Mouse (Mus musculus) intestine, embryonic 15.5 days (tissue): ENCODE results near the gene Rnf128. TPM values are rescaled to one million over a fixed set of nuclear protein-coding genes. Genes with fewer than 3 reads are reported as not detected.
"Not testable (repeated sequence)": the region's sequence is repeated elsewhere in the genome, so short reads cannot be mapped to it uniquely, and the experiment has no call there.

Experiments
- ATAC-seq: fragments of 200-750 bp; cut with Nextera tagmentation; 2 replicates; pipeline ENCODE4 v1.8.0; 2017; ENCODE audit warnings: moderate TSS enrichment, moderate library complexity
- H3K27ac ChIP-seq: fragments of 300-500 bp; sonication (generic); 2 replicates; pipeline ENCODE4 v1.5.1; 2015; ENCODE audit warnings: mild to moderate bottlenecking, inconsistent platforms
- H3K27me3 ChIP-seq: fragments of 300-500 bp; sonication (generic); replicated peaks from 2 replicates; pipeline ENCODE4 v1.6.1; 2015; ENCODE audit warnings: inconsistent platforms
- H3K36me3 ChIP-seq: fragments of 300-500 bp; sonication (generic); 2 replicates; pipeline ENCODE4 v1.6.1; 2015; ENCODE audit warnings: inconsistent platforms
- H3K4me1 ChIP-seq: fragments of 300-500 bp; sonication (generic); replicated peaks from 2 replicates; pipeline ENCODE4 v1.6.1; 2015; ENCODE audit warnings: inconsistent platforms
- H3K4me2 ChIP-seq: fragments of 300-500 bp; sonication (generic); replicated peaks from 2 replicates; pipeline ENCODE4 v1.6.1; 2015; ENCODE audit warnings: mild to moderate bottlenecking, inconsistent platforms
- H3K4me3 ChIP-seq: fragments of 300-500 bp; sonication (generic); replicated peaks from 2 replicates; pipeline ENCODE4 v1.5.1; 2015; ENCODE audit warnings: inconsistent platforms
- H3K9ac ChIP-seq: fragments of 300-500 bp; sonication (generic); 2 replicates; pipeline ENCODE4 v1.6.1; 2015; ENCODE audit warnings: inconsistent platforms
- H3K9me3 ChIP-seq: fragments of 300-500 bp; sonication (generic); 2 replicates; pipeline ENCODE4 v1.6.1; 2016; ENCODE audit warnings: inconsistent platforms
- WGBS: fragments of 180-500 bp; shearing (Covaris S2); methylation state at CpG from one replicate; pipeline ENCODE4 v1.1.7; 2015; 5-methylcytosine and 5-hydroxymethylcytosine counted together
- polyA plus RNA-seq: library from polyadenylated mRNA; unstranded; fragments of >200 nt; fragmentation: Nextera tagmentation; extraction: Ambion mirVana; gene quantifications from 2 replicates; pipeline ENCODE4 v1.2.1, GENCODE M21; 2015

The Rnf128 gene
- polyA plus RNA-seq, 1 experiment from 2014 or later, result 141 TPM

DNA sequence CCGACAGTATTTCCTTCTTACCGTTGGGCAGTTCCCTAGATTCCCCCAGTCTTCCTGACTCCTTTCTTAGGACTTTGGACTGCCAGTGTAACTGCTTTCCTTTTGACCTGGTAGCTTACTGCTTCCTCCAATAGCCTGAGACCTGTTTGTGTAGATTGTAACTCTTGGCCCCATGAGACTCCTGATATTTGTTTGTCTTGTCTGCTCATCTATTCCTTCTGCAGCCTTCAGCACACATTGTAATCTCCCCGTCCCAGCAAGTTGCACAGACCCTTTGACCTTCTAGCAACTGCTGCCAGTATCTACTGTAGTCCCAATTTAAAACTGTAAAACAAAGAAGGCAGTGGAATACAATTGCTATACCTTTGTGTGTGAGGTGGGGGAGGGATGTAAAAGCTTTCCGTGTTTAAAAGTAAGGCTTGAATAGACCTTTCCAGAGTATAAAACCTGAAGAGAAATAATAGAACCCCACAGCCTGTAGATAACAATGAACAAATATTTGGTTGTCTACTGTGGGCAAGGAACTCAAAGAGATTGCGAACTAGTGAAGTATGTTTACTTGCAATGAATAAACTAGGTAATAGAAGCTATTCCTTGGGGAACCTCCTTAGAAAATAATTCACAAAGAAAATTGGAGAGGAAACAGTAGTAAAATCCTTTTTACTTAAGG lies 726 bp upstream of the Rnf128 start:
- H3K9ac ChIP-seq, result no peak overlapping the region
- H3K9me3 ChIP-seq, result no peaks in the 10 kb centered on the region
- WGBS, result 60% methylated on average over 5 of the region's 5 CpGs
- H3K4me2 ChIP-seq, result no peak overlapping the region
- H3K4me1 ChIP-seq, result no peaks in the 10 kb centered on the region
- no peaks in the 10 kb centered on the region for H3K36me3 ChIP-seq
- no peak overlapping the region for H3K4me3 ChIP-seq
- H3K27me3 ChIP-seq, result no peaks in the 10 kb centered on the region
- 0 out of 2 replicates have a peak overlapping the region, but pooled peaks have one; percentile 13 for H3K27ac ChIP-seq
- ATAC-seq, result peak; percentile 92

DNA sequence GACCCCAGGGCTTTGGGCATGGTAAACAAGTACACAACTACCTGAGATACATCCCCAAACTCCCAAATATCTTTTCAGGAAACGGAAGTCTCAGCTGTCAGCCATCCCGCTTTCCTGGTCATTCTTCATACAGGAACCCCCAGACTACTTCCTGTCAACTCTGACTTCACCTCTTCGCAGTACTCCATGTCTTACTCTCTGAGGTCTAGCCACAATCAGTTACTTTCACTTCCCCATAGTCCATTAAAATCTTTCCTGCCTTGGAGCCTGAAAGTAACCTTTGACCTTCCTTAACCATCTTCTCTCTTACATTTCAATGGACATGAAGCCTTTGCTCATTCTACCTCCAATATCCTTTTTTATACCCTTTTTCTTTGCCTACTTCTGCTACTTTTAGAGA lies 6.9 kb downstream of the Rnf128 start:
- H3K4me2 ChIP-seq, result no peak overlapping the region
- no peak overlapping the region for H3K27ac ChIP-seq
- ATAC-seq, result no peak
- no peaks in the 10 kb centered on the region for H3K9me3 ChIP-seq
- no peaks in the 10 kb centered on the region for H3K36me3 ChIP-seq
- H3K27me3 ChIP-seq, result no peaks in the 10 kb centered on the region
- no peaks in the 10 kb centered on the region for H3K4me1 ChIP-seq
- no peak overlapping the region for H3K9ac ChIP-seq
- WGBS, result 83% methylated on average over 3 of the region's 3 CpGs
- no peak overlapping the region for H3K4me3 ChIP-seq

DNA sequence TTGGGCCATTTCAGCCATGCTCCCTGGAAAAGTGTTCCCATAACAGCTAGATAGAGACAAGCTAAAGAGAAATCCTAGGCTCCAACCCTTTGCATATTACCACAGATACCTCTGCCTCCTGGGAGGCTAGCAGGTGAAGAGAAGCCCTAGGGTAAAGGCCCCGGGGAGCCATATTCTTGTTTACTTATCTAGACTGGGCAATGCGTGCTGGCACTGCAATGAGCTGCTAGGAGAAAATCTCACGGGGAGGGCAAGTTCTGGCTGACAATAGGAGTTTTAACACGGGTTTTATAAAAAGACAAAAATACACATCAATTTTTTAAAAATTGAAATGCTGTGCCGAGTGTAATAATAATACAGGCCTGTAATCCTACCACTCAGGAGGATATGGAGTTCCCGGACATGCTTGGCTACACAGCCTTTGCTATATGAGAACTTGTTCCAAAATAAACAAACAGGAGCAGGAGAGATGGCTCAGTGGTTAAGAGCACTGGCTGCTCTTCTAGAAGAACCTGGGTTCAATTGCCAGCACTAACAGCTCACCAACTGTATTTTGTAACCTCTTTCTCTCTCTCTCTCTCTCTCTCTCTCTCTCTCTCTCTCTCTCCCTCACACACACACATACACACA lies 15.6 kb downstream of the Rnf128 start:
- Histone ChIP-seq H3K27me3 (no peaks in the 10 kb centered on the region), H3K4me1 (no peaks in the 10 kb centered on the region), H3K9ac (no peak overlapping the region), H3K4me3 (no peak overlapping the region), H3K36me3 (no peaks in the 10 kb centered on the region), H3K27ac (no peak overlapping the region), H3K4me2 (no peak overlapping the region), H3K9me3 (no peaks in the 10 kb centered on the region)
- 51% methylated on average over 6 of the region's 6 CpGs for WGBS
- no peak for ATAC-seq

DNA sequence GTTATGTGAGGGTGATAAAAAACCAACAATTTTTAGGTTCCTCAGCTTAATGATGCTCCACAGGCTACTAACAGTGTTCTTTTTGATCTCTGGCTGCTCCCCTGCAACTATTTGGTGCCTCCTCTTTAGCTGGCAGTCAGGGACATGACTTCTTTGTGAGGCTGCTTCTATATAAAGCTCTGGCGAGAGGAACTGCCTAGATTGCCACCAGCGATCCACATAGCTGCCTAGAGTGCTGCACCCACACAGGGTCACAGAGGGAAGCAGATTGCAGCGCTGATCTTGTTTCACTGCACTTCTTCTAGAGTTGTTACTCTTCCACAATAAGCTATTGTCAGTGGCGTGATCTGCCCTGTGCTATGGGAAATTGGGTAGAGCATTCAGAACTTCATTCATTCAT lies 20.5 kb downstream of the Rnf128 start:
- 53% methylated on average over 4 of the region's 4 CpGs for WGBS
- Histone ChIP-seq H3K27me3 (no peaks in the 10 kb centered on the region), H3K4me1 (no peaks in the 10 kb centered on the region), H3K36me3 (no peaks in the 10 kb centered on the region), H3K27ac (no peak overlapping the region), H3K4me2 (no peak overlapping the region), H3K9ac (no peak overlapping the region), H3K9me3 (no peaks in the 10 kb centered on the region), H3K4me3 (no peak overlapping the region)
- no peak for ATAC-seq

DNA sequence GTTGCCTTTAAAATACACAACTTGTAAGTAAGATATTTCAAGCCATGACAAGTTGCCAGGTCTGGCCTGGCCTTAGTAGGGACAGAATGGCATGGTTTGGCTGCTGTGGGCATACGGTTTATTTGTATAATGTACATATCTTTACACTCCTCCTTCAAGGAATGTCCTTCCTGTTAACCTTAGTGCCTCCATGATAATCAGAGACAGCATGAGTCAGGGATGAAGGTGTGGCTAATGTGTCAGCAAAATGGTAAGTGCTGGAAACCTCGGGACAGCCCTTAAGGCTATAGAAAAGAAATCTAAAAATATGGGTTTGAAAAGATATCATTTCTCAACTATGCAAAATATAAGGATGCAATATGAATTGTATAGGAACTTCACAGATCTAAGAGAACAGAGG lies 23.6 kb downstream of the Rnf128 start:
- ATAC-seq, H3K27ac ChIP-seq, H3K27me3 ChIP-seq, H3K4me3 ChIP-seq, H3K4me2 ChIP-seq, H3K9me3 ChIP-seq, H3K9ac ChIP-seq, H3K4me1 ChIP-seq, H3K36me3 ChIP-seq: not testable (repeated sequence)
- WGBS, result 54% methylated on average over 2 of the region's 2 CpGs

DNA sequence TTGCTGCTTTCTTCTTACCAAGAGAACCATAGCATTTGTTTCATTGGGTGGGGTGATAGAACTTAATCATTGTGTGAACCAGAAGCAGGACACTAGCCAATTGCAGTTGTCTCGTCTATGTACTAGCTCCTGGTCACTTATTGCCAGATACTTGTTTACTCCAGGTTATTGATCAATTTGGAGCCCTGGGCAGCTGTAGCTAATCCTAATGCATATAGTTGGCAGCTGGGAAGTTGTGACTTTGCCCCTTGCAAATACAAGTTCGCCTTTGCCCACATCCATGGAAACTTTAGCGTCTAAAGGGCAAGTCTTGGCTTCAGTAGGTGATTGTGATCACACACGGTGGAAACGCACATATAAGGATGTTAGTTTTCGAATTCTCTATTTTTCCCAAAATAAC lies 33.3 kb downstream of the Rnf128 start:
- H3K9me3 ChIP-seq, result no peaks in the 10 kb centered on the region
- H3K4me3 ChIP-seq, result no peak overlapping the region
- no peaks in the 10 kb centered on the region for H3K4me1 ChIP-seq
- H3K4me2 ChIP-seq, result no peak overlapping the region
- no peaks in the 10 kb centered on the region for H3K27me3 ChIP-seq
- no peaks in the 10 kb centered on the region for H3K36me3 ChIP-seq
- 76% methylated on average over 6 of the region's 6 CpGs for WGBS
- no peak for ATAC-seq
- H3K9ac ChIP-seq, result no peak overlapping the region
- no peak overlapping the region for H3K27ac ChIP-seq

DNA sequence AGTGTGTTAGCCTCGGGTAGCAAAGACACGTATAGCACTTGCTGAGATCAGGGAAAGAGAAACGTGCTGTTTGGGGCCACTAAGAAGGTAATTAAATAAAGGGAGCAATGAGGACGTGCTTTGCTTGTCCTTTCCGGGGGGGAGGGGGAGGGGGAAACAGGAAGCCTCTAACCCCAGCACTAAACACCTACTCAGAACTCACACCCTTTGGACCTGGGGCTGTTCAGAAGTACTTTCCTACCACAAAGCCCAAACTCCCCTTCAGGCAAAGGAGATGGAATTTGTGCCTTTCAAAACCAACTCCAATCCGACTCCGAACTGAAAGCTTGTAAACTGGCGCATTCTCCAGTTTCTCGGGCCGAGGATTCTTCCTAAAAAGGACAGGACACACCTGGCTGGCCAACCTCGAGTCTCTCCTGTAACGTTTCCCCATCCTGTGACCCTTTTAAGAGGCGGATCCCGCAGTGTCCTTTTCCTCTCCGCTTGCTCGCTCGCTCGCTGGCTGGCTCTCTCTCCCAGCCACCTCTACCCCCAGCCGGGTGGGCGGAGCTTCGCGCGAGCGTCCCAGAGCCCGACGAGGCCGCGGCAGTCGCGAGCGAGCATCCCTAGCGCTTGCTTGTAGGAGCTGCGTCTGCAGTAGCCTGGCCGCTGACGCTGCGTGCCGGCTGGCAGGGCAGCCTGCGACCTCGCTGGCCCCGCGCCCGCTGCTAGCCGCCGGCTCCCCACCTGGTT lies 47.1 kb downstream of the Rnf128 start:
- Histone ChIP-seq H3K27me3 (no peaks in the 10 kb centered on the region), H3K9ac (peak overlapping the region; percentile 66), H3K9me3 (no peaks in the 10 kb centered on the region), H3K4me3 (peak overlapping the region; percentile 55), H3K4me2 (peak overlapping the region; percentile 65), H3K36me3 (no peaks in the 10 kb centered on the region), H3K27ac (peak overlapping the region; percentile 51; the same call in 1 of the 2 replicates), H3K4me1 (no peaks in the 10 kb centered on the region)
- peak; percentile 98 for ATAC-seq
- 16% methylated on average over 42 of the region's 44 CpGs for WGBS

DNA sequence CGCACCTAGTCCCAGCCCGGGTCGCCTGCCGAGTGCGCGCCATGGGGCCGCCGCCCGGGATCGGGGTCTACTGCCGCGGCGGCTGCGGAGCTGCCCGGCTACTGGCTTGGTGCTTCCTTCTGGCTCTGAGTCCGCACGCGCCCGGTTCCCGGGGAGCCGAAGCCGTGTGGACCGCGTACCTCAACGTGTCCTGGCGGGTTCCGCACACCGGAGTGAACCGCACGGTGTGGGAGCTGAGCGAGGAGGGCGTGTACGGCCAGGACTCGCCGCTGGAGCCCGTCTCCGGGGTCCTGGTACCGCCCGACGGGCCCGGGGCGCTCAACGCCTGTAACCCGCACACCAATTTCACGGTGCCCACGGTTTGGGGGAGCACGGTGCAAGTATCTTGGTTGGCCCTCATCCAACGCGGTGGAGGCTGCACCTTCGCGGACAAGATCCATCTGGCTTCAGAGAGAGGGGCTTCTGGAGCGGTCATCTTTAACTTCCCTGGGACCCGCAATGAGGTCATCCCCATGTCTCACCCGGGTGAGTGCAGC lies 47.7 kb downstream of the Rnf128 start:
- ATAC-seq, result peak; percentile 71
- no peaks in the 10 kb centered on the region for H3K9me3 ChIP-seq
- peak overlapping the region; percentile 65 for H3K4me2 ChIP-seq
- 22% methylated on average over 52 of the region's 54 CpGs for WGBS
- no peaks in the 10 kb centered on the region for H3K27me3 ChIP-seq
- H3K9ac ChIP-seq, result peak overlapping the region; percentile 66
- no peaks in the 10 kb centered on the region for H3K4me1 ChIP-seq
- peak overlapping the region; percentile 55 for H3K4me3 ChIP-seq
- peak overlapping the region; percentile 51; the same call in 1 of the 2 replicates for H3K27ac ChIP-seq
- no peaks in the 10 kb centered on the region for H3K36me3 ChIP-seq

DNA sequence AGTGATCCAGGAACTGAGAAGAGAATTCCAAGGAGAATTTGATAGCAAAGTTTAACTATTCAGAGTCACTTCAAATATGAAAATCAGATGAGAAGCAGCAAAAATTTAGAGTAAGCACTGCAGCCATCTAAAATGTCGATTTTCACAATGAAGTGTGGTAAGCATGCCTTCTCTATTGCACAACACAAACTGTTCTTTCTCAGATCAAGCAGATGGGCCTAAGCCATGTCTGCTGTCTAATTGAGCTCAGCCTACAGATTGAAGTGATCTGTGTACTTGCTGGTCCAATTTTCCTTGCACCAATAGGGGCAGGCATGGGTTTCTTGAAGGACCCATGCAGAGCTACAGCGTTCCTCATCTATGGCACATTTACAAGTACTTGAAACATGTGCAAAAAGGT lies 51.6 kb downstream of the Rnf128 start:
- Histone ChIP-seq H3K9me3 (no peaks in the 10 kb centered on the region), H3K27ac (no peak overlapping the region), H3K27me3 (no peaks in the 10 kb centered on the region), H3K36me3 (no peaks in the 10 kb centered on the region), H3K4me3 (no peak overlapping the region), H3K4me1 (no peaks in the 10 kb centered on the region), H3K4me2 (no peak overlapping the region), H3K9ac (no peak overlapping the region)
- ATAC-seq, result no peak
- 83% methylated on average over 2 of the region's 2 CpGs for WGBS

DNA sequence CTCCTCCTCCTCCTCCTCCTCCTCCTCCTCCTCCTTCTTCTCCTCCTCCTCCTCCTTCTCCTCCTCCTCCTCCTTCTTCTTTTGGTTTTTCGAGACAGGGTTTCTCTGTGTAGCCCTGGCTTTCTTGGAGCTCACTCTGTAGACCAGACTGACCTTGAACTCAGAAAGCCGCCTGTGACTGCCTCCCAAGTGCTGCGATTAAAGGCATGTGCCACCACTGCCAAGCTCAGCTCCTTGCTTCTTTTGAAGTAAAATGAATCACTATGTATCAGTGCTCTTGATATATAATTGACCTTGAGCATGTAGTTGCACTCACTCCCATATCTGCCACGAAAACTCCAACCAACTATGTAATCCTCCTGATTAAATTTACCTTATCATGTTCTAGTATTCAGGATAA lies 59.0 kb downstream of the Rnf128 start:
- ATAC-seq, result no peak
- Histone ChIP-seq H3K27ac (no peak overlapping the region), H3K36me3 (no peaks in the 10 kb centered on the region), H3K9ac (no peak overlapping the region), H3K4me2 (no peak overlapping the region), H3K27me3 (no peaks in the 10 kb centered on the region), H3K9me3 (no peaks in the 10 kb centered on the region), H3K4me1 (no peaks in the 10 kb centered on the region), H3K4me3 (no peak overlapping the region)
- WGBS, result 70% methylated on average over 3 of the region's 4 CpGs

DNA sequence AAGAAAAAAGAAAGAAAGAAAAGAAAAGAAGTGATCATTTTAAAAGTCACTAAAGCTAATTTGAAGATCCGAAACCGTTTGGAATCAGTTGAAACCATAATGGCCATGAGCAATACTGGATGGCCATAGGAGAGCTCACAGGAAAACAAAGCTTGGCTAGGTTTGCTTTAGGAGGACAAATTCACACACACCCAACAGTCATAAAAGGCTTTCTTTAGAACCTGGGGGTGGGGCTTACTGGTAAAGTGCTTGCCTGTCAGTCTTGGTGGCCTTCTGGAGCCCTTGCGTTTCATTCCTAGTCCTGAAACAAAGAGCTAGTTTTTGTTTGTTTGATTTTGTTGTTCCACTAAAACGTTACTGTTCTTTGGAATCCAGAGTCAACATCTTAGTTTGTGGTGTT lies 71.6 kb downstream of the Rnf128 start:
- ATAC-seq, result peak; percentile 82
- WGBS, result 59% methylated on average over 4 of the region's 4 CpGs
- Histone ChIP-seq H3K27me3 (no peaks in the 10 kb centered on the region), H3K4me2 (no peak overlapping the region), H3K36me3 (no peaks in the 10 kb centered on the region), H3K4me1 (no peaks in the 10 kb centered on the region), H3K9ac (no peak overlapping the region), H3K9me3 (no peaks in the 10 kb centered on the region), H3K27ac (no peak overlapping the region), H3K4me3 (no peak overlapping the region)

DNA sequence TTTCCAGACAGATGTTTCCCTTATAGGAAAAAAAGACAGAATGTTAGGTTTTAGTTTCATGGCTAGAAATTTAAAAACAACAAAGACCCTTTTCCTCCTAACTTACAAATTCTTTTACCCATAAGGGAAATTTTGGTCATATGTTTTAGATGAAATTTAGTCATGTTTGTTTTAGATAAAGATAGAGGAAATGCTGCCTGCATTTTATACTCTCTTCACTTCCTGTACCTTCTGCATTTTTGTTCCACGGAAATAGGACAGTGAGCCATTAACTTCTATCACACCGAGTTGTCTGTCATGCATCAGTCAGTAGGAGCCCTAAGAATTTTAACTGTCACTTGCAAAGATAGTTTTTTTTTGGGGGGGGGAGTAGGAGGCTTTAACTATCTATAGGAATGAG lies 76.6 kb downstream of the Rnf128 start:
- Histone ChIP-seq H3K36me3 (no peaks in the 10 kb centered on the region), H3K9ac (no peak overlapping the region), H3K4me2 (no peak overlapping the region), H3K27me3 (no peaks in the 10 kb centered on the region), H3K4me3 (no peak overlapping the region), H3K4me1 (no peaks in the 10 kb centered on the region), H3K9me3 (no peaks in the 10 kb centered on the region), H3K27ac (no peak overlapping the region)
- ATAC-seq, result no peak
- 56% methylated on average over 2 of the region's 2 CpGs for WGBS
